Mouse (Mus musculus) testis, adult 2 months (tissue): ENCODE results near the gene Unc13a. TPM values are rescaled to one million over a fixed set of nuclear protein-coding genes. Genes with fewer than 3 reads are reported as not detected.
"Not testable (repeated sequence)": the region's sequence is repeated elsewhere in the genome, so short reads cannot be mapped to it uniquely, and the experiment has no call there.

Experiments
- H3K27ac ChIP-seq: fragments of 200-500 bp; 2 replicates; pipeline ENCODE4 v1.5.1; 2012; ENCODE audit warnings: low read depth, low read length; ENCODE audit not compliant: control insufficient read depth, insufficient read depth
- H3K27me3 ChIP-seq: fragments of 200-500 bp; 2 replicates; pipeline ENCODE4 v1.6.1; 2012; ENCODE audit warnings: mild to moderate bottlenecking, low read length, moderate library complexity; ENCODE audit not compliant: control insufficient read depth, insufficient read depth
- H3K36me3 ChIP-seq: fragments of 200-500 bp; 2 replicates; pipeline ENCODE4 v1.6.1; 2012; ENCODE audit warnings: mild to moderate bottlenecking, low read length; ENCODE audit not compliant: control insufficient read depth, insufficient read depth
- H3K4me1 ChIP-seq: fragments of 200-500 bp; 2 replicates; pipeline ENCODE4 v1.6.1; 2012; ENCODE audit warnings: low read length; ENCODE audit not compliant: control insufficient read depth, insufficient read depth
- H3K4me3 ChIP-seq: fragments of 200-500 bp; 2 replicates; pipeline ENCODE4 v1.5.1; 2012; ENCODE audit warnings: low read depth, mild to moderate bottlenecking, low read length, moderate library complexity, mixed read lengths; ENCODE audit not compliant: control insufficient read depth
- CTCF ChIP-seq: fragments of 200-500 bp; IDR thresholded peaks from 2 replicates; pipeline ENCODE4 v1.5.1; 2012; ENCODE audit warnings: low read depth, mild to moderate bottlenecking, inconsistent platforms, low read length, moderate library complexity; ENCODE audit not compliant: control insufficient read depth, insufficient read depth, insufficient replicate concordance
- POLR2A ChIP-seq: fragments of 200-500 bp; IDR thresholded peaks from 2 replicates; pipeline ENCODE4 v1.6.1; 2012; ENCODE audit warnings: low read depth, mild to moderate bottlenecking, inconsistent platforms, low read length, moderate library complexity; ENCODE audit not compliant: control insufficient read depth
- polyA plus RNA-seq: library from polyadenylated mRNA; depleted of rRNA; stranded (reverse); fragments of >200 nt; gene quantifications from 2 replicates; pipeline ENCODE4 v1.2.3, GENCODE M21; 2012

Gene Unc13a
- polyA plus RNA-seq, 1 experiment, result 0.33 TPM

GRCm38 (mm10) chr8:71711574-71711973, 40.0 kb upstream of the Unc13a start:
- H3K4me3 ChIP-seq, result no peak overlapping the region
- peaks cover 13% of the 10 kb centered on the region for H3K4me1 ChIP-seq
- TF ChIP-seq CTCF (no peak), POLR2A (no peak)
- H3K36me3 ChIP-seq, result no peaks in the 10 kb centered on the region
- H3K27me3 ChIP-seq, result no peaks in the 10 kb centered on the region
- H3K27ac ChIP-seq, result no peak overlapping the region

DNA sequence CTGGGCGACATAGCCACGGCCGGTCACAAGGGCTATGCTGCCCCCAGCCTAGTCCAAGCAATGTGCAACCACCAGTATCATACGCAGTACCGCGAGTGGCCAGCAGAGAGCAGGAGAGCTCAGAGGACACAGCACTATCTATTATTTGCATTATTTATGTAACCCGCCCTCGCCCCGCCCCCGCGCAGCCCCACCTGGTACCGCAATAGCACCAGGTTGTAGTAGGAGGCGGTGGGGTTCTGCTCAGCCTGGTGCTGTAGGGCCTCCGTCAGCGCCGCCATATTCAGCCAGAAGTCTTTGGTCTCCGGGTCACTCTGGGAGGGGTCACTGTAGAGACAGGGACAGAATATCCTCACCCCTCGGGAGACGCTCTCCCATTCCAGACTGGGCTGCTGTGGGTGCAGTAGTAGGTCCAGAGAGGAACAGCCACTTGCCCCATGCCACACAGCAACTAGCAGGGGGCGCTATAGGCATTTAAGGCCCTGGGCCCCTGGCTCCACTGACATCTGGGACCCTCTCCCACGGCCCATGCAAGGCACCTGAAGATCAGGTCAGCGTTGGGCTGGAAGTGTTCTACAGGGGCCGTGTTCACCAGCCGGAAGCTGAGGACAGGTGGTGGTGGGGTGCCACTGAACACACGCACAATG, 38.4 kb upstream of the Unc13a start:
- Histone ChIP-seq H3K27me3 (no peaks in the 10 kb centered on the region), H3K27ac (no peak overlapping the region)

DNA sequence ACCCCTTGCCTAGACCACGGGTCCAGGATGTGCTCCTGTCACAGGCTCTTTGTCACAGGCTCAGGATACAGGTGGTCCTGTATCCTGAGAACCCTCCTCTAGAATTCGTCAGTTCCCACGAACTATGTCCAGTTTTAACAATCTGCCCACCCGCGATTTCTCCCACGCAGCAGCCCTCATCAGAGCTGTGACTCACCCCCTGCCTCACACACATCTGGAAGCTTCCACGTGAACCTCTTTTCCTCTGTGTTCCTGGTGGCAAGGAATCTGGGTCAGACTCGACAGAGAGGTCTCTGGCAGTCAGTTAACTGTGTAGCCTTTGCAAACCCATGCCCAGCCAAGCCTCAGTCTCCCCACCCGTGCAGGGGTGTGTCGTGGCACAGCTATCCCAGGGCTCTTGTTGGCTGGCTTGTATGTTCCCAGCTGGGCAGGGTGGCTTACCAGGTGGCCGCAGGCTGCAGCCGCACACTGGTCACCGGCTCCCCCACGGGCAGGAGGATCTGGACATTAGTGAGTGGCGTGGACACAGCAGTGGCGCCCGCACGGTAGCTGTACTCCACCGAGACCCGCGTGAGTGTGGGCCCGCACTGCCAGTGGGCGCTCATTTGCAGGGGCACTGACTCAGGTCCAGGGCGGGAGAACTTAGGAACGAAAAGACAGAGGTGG, 37.7 kb upstream of the Unc13a start:
- Histone ChIP-seq H3K36me3 (no peaks in the 10 kb centered on the region), H3K4me3 (peak overlapping the region; percentile 46), H3K4me1 (peaks cover 13% of the 10 kb centered on the region), H3K27me3 (no peaks in the 10 kb centered on the region), H3K27ac (no peak overlapping the region)
- no peak for TF ChIP-seq CTCF

More for the DNA sequence above, 38.4 kb upstream of the Unc13a start:
- peak overlapping the region; percentile 46 for H3K4me3 ChIP-seq
- H3K36me3 ChIP-seq, result no peaks in the 10 kb centered on the region
- peaks cover 13% of the 10 kb centered on the region for H3K4me1 ChIP-seq
- TF ChIP-seq POLR2A (no peak), CTCF (peak; percentile 89; the same call in 1 of the 2 replicates)

- H3K27ac ChIP-seq, result no peak overlapping the region
- no peak overlapping the region for H3K4me3 ChIP-seq
- no peaks in the 10 kb centered on the region for H3K36me3 ChIP-seq
- no peaks in the 10 kb centered on the region for H3K27me3 ChIP-seq
- peak; percentile 69; the same call in 1 of the 2 replicates for TF ChIP-seq CTCF
- TF ChIP-seq POLR2A, result no peak
- peaks cover 13% of the 10 kb centered on the region for H3K4me1 ChIP-seq
Observed at GRCm38 (mm10) chr8:71707874-71708273, 36.3 kb upstream of the Unc13a start.

DNA sequence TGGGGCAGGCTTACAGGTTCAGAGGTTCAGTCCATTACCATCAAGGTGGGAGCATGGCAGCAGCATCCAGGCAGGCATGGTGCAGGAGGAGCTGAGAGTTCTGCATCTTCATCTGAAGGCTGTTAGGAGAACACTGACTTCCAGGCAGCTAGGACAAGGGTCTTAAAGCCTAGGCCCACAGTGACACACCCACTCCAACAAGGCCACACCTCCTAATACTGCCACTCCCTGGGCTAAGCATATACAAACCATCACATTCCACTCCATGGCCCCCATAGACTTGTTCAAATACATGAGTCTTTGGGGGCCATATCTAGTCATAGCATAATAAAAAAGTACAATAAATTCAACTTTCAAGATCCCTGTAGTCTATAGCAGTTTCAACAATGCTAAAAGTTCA, 31.8 kb upstream of the Unc13a start:
- H3K27ac ChIP-seq, H3K27me3 ChIP-seq, H3K4me1 ChIP-seq, H3K4me3 ChIP-seq, H3K36me3 ChIP-seq: not testable (repeated sequence)

GRCm38 (mm10) chr8:71702923-71703322, 31.4 kb upstream of the Unc13a start:
- no peak for TF ChIP-seq CTCF
- Histone ChIP-seq H3K4me1 (peaks cover 8% of the 10 kb centered on the region), H3K4me3 (no peak overlapping the region), H3K36me3 (no peaks in the 10 kb centered on the region), H3K27ac (no peak overlapping the region), H3K27me3 (peaks cover 6% of the 10 kb centered on the region; the same call in 1 of the 2 replicates)

GRCm38 (mm10) chr8:71702087-71702432, 30.5 kb upstream of the Unc13a start:
- peaks cover 6% of the 10 kb centered on the region; the same call in 1 of the 2 replicates for H3K27me3 ChIP-seq

GRCm38 (mm10) chr8:71701414-71702086, 30.0 kb upstream of the Unc13a start, which contains the start of gene B3gnt3:
TSS of gene B3gnt3 (minus strand) at chr8:71701789.
- peaks cover 6% of the 10 kb centered on the region; the same call in 1 of the 2 replicates for H3K27me3 ChIP-seq
- peak within 1 kb of the TSS; percentile 35 for H3K4me3 ChIP-seq
- H3K4me1 ChIP-seq, result peaks cover 8% of the 10 kb centered on the region
- no peak within 1 kb of the TSS; the same call in 1 of the 2 replicates for H3K27ac ChIP-seq
- H3K36me3 ChIP-seq, result no peaks in the 10 kb centered on the region
- TF ChIP-seq CTCF, result no peak
- no peak for TF ChIP-seq POLR2A

More at GRCm38 (mm10) chr8:71702087-71702432, 30.5 kb upstream of the Unc13a start:
- no peak overlapping the region for H3K4me3 ChIP-seq
- TF ChIP-seq CTCF, result no peak
- no peak for TF ChIP-seq POLR2A
- no peaks in the 10 kb centered on the region for H3K36me3 ChIP-seq
- H3K27ac ChIP-seq, result no peak overlapping the region
- H3K4me1 ChIP-seq, result peaks cover 8% of the 10 kb centered on the region
